Mouse (Mus musculus) midbrain, embryonic 10.5 days (tissue): ENCODE results near the gene Stil. TPM values are rescaled to one million over a fixed set of nuclear protein-coding genes. Genes with fewer than 3 reads are reported as not detected.

Source experiments
- DNase-seq: peaks from one replicate; pipeline ENCODE4 v3.0.0-alpha.2; 2017; ENCODE audit warnings: low spot score
- H3K27ac ChIP-seq: fragments of 300-500 bp; sonication (generic); replicated peaks from 2 replicates; pipeline ENCODE4 v1.5.1; 2016; ENCODE audit warnings: mild to moderate bottlenecking
- H3K27me3 ChIP-seq: fragments of 300-500 bp; sonication (generic); 2 replicates; pipeline ENCODE4 v1.6.1; 2016; ENCODE audit warnings: low read depth, mild to moderate bottlenecking; ENCODE audit not compliant: poor library complexity, severe bottlenecking
- H3K36me3 ChIP-seq: fragments of 300-500 bp; sonication (generic); 2 replicates; pipeline ENCODE4 v1.6.1; 2016; ENCODE audit warnings: mild to moderate bottlenecking, moderate library complexity
- H3K4me1 ChIP-seq: fragments of 300-500 bp; sonication (generic); 2 replicates; pipeline ENCODE4 v1.6.1; 2016
- H3K4me3 ChIP-seq: fragments of 300-500 bp; sonication (generic); 2 replicates; pipeline ENCODE4 v1.5.1; 2016; ENCODE audit warnings: mild to moderate bottlenecking, moderate library complexity
- H3K9me3 ChIP-seq: fragments of 300-500 bp; sonication (generic); replicated peaks from 2 replicates; pipeline ENCODE4 v1.6.1; 2016; ENCODE audit warnings: mild to moderate bottlenecking
- WGBS: fragments of 180-500 bp; shearing (Covaris S2); methylation state at CpG from one replicate; pipeline ENCODE4 v1.1.7; 2016; 5-methylcytosine and 5-hydroxymethylcytosine counted together
- polyA plus RNA-seq: library from polyadenylated mRNA; unstranded; fragments of >200 nt; fragmentation: Nextera tagmentation; extraction: Ambion mirVana; gene quantifications from 2 replicates; pipeline ENCODE4 v1.2.1, GENCODE M21; 2016

The Stil gene
- polyA plus RNA-seq, 1 experiment from 2014 or later: 19.0 TPM

DNA sequence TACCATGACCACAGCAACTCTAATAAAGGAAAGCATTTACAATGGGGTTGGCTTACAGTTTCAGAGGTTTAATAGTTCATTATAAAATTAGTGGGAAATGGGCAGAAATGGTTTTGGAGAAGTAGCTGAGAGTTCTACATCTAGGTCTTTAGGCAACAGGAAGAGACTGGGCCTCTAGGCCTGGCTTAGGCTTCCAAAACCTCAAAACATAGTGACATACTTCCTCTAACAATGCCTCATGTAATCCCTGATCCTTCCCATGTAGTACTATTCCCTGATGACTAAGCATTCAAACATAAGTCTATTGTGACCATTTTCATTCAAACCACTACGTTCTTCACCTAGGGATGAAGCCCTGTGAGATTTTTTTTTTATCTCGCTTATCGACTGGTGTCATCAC, 5.7 kb upstream of the Stil start:
- Histone ChIP-seq H3K4me1 (0 out of 2 replicates have a peak, but pooled peaks cover 2% of the 10 kb centered on the region), H3K27ac (no peak overlapping the region), H3K36me3 (no peaks in the 10 kb centered on the region), H3K4me3 (no peak overlapping the region), H3K27me3 (0 out of 2 replicates have a peak, but pooled peaks cover 6% of the 10 kb centered on the region), H3K9me3 (no peaks in the 10 kb centered on the region)
- WGBS: 90% methylated on average over 3 of the region's 3 CpGs
- no peak for DNase-seq

DNA sequence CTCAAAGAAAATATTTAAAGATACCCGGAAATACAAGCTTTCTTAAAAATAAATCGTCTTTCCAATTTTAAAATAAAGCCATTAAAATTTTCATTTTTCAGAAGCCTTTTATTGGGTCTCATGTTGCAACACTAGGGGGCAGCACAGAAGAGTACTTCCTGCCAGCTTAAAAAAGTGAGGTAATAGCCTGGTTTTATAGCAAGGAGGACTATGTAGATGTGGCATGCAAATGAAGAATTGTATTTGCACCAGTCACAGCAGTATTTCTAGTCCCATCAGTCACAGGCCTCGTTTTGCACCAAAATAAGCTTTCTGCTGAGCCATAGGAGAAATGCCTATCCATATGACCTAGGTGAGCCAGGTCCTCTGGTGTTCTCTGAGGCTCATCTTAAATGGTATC, 2.9 kb upstream of the Stil start:
- no peak for DNase-seq
- H3K4me3 ChIP-seq: no peak overlapping the region
- H3K36me3 ChIP-seq: no peaks in the 10 kb centered on the region
- peaks cover 22% of the 10 kb centered on the region for H3K4me1 ChIP-seq
- H3K9me3 ChIP-seq: no peaks in the 10 kb centered on the region
- WGBS: 52% methylated on average over 3 of the region's 3 CpGs
- 0 out of 2 replicates have a peak, but pooled peaks cover 6% of the 10 kb centered on the region for H3K27me3 ChIP-seq
- H3K27ac ChIP-seq: no peak overlapping the region

DNA sequence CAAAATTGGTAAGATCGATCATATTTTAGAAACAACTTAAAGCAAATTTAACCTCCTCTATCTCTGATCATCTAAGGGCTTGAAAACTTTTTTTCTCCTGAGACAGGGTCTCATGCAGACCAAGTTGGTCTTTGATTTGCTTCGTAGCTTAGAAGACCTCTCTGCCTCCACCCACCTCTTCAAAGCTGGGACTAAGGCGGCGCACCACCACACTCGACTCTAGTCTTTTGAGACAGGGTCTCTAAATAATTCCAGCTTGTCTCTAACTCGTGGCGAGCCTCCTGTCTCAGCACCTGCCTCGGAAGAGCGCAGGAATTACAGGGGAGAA, 550 bp upstream of the Stil start:
- 9% methylated on average over 9 of the region's 9 CpGs for WGBS

DNA sequence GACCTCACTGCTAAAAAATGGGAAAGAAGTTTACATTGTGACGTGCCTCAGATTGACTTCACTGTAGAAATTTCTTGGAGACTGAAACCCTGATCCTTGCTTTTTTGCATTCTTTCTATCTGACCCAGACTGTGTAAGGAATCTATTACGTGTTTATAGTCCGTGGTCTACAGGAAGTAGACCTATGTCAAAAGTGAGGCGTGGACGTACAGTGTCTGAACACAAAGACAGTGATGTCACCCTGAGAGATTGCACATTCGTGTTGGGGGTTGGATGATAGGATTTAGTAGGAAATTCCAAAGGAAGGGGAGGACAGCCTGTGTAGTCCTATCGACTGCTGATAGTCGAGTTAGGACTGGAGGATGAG, 453 bp downstream of the Stil start:
- H3K36me3 ChIP-seq: peaks cover 30% of the 10 kb centered on the region
- H3K27ac ChIP-seq: peak overlapping the region; percentile 94
- no peaks in the 10 kb centered on the region for H3K9me3 ChIP-seq
- DNase-seq: no peak
- H3K27me3 ChIP-seq: no peaks in the 10 kb centered on the region
- peaks cover 25% of the 10 kb centered on the region for H3K4me1 ChIP-seq
- H3K4me3 ChIP-seq: peak overlapping the region; percentile 85
- WGBS: 3% methylated on average over 8 of the region's 8 CpGs

More for the DNA sequence above, 550 bp upstream of the Stil start:
- H3K36me3 ChIP-seq: peaks cover 20% of the 10 kb centered on the region
- H3K4me3 ChIP-seq: peak overlapping the region; percentile 85
- H3K4me1 ChIP-seq: peaks cover 25% of the 10 kb centered on the region
- H3K27me3 ChIP-seq: no peaks in the 10 kb centered on the region
- H3K27ac ChIP-seq: peak overlapping the region; percentile 94
- no peaks in the 10 kb centered on the region for H3K9me3 ChIP-seq
- no peak for DNase-seq

DNA sequence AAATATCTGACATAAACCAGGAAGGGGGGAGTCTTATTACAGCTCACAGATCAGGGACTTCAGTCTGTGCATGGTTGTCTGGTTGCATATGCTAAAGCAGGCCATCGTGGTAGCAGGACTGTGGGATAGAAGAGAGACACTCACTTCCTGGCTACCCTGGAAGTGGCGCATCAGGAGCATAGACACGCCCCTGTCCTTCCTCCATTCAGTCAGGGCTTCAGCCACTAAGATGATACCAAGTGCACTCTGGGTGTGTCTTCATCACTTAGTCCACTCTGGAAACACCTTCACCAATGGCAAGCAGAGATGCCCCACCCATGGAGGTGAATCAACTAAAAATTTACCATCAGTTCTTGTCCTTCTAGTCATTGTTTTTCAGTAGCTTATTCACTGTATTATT, 14.3 kb downstream of the Stil start:
- peaks cover 98% of the 10 kb centered on the region for H3K36me3 ChIP-seq
- WGBS: 93% methylated on average over 3 of the region's 3 CpGs

DNA sequence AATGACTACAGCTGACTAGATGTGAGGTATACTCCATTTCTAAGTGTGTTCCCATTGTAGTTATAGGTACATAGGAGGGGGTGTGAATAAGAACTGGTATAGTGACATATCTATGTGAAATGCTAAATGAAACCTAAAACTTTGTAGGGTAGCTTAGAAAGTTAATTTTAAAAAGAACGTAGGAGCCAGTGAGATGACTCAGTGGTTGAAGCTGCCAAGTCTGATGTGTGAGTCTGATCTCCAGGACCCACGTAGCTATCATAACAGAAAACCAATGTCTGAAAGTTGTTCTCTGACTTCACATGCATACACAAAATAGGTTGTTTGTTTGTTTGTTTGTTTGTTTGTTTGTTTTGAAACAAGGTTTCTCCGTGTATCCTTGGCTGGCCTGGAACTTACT, 20.0 kb downstream of the Stil start:
- Histone ChIP-seq H3K36me3 (peaks cover 96% of the 10 kb centered on the region), H3K27ac (no peak overlapping the region), H3K4me3 (no peak overlapping the region), H3K4me1 (no peaks in the 10 kb centered on the region), H3K27me3 (no peaks in the 10 kb centered on the region), H3K9me3 (no peaks in the 10 kb centered on the region)
- no peak for DNase-seq
- WGBS: 93% methylated on average over 3 of the region's 3 CpGs

More for the DNA sequence above, 14.3 kb downstream of the Stil start:
- DNase-seq: no peak
- Histone ChIP-seq H3K27me3 (no peaks in the 10 kb centered on the region), H3K4me1 (no peaks in the 10 kb centered on the region), H3K4me3 (no peak overlapping the region), H3K27ac (no peak overlapping the region), H3K9me3 (no peaks in the 10 kb centered on the region)

DNA sequence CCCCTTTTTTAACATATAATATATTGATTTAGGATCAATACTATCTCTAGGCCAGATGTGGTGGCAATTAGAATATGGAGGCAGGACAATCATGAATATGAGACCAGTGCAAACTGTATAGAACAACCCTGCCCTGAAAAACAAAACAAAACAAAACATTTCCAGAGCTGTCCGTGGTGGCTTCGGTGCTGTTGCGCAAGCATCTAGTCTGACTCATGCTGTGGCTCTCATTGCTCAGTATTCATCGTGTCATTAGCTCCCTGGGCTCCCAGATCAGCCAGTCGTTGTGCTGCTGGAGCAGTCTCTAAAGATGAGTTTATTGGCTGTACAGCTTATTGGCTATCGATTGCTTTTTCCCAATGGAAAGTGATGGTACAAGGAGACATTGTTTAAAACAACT, 35.1 kb downstream of the Stil start:
- 83% methylated on average over 6 of the region's 6 CpGs for WGBS
- DNase-seq: no peak

DNA sequence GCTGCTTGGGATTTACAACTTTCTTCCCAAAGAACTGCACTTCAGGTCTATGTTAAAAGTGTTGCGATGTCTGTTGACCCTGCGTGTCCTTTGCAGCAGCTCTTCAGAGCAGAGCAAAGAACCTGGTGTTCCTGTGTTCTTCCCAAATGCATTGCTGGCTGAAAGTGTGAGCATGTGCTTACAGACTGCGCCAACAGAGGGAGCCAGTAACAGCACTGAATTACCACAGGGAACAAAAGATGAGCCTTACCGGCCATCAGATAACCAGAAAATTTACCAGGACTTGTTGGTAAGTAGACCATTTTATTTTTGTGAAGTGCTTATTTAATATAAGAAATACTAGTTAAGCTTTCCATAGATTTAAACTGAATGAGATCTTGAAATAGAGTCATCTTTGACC, 38.3 kb downstream of the Stil start:
- DNase-seq: peak; percentile 54
- no peak overlapping the region for H3K4me3 ChIP-seq
- H3K9me3 ChIP-seq: no peaks in the 10 kb centered on the region
- no peaks in the 10 kb centered on the region for H3K27me3 ChIP-seq
- H3K4me1 ChIP-seq: no peaks in the 10 kb centered on the region
- 38% methylated on average over 4 of the region's 4 CpGs for WGBS
- peaks cover 84% of the 10 kb centered on the region for H3K36me3 ChIP-seq
- no peak overlapping the region for H3K27ac ChIP-seq

More for the DNA sequence above, 35.1 kb downstream of the Stil start:
- Histone ChIP-seq H3K27me3 (no peaks in the 10 kb centered on the region), H3K36me3 (peaks cover 85% of the 10 kb centered on the region), H3K4me1 (no peaks in the 10 kb centered on the region), H3K9me3 (no peaks in the 10 kb centered on the region), H3K27ac (no peak overlapping the region), H3K4me3 (no peak overlapping the region)

DNA sequence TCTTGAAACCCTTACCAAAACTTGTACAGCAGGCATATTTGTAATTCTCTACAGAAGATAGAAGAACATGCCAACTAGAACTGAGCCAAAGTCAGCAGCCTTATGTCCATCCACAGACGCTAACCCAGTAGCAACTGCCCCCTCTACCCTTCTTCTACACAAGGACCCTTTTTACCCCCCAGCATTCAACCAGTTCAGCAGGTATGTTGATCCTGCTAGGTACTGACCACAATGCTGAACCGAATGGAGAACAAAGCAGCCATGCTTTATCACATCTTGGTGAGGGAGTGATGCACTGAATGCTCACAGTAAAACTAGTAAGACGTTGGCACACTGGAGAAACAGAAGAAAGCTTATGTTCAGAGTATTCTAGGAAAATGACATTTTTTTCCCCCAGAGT, 45.7 kb downstream of the Stil start:
- Histone ChIP-seq H3K27me3 (peaks cover 32% of the 10 kb centered on the region), H3K4me1 (no peaks in the 10 kb centered on the region), H3K4me3 (no peak overlapping the region), H3K36me3 (peaks cover 32% of the 10 kb centered on the region), H3K27ac (no peak overlapping the region), H3K9me3 (no peaks in the 10 kb centered on the region)
- 79% methylated on average over 3 of the region's 3 CpGs for WGBS
- DNase-seq: no peak

DNA sequence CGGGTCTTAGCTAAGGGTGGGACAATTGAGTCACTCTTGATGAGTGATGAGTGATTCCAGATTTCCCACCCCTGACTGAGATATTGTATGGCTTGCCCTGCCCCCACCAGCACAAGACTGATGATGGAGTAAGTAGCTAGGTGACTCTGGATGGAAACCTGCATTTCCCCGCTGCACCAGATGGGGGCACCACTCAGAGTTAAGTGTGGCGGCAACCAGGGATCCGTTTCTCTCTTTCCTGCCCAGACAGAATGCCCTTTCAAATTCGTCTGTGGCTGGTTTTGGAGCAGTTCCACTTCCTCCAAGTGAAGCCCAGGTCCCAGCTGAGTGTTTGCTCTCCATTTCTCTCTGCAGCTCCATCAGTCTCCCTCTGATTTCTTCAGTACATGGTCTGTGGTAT, 47.8 kb downstream of the Stil start:
- H3K27me3 ChIP-seq: peaks cover 53% of the 10 kb centered on the region
- H3K4me1 ChIP-seq: peaks cover 5% of the 10 kb centered on the region
- peak; percentile 67 for DNase-seq
- H3K4me3 ChIP-seq: no peak overlapping the region
- 5% methylated on average over 5 of the region's 5 CpGs for WGBS
- no peaks in the 10 kb centered on the region for H3K9me3 ChIP-seq
- no peak overlapping the region for H3K27ac ChIP-seq
- H3K36me3 ChIP-seq: peaks cover 11% of the 10 kb centered on the region

DNA sequence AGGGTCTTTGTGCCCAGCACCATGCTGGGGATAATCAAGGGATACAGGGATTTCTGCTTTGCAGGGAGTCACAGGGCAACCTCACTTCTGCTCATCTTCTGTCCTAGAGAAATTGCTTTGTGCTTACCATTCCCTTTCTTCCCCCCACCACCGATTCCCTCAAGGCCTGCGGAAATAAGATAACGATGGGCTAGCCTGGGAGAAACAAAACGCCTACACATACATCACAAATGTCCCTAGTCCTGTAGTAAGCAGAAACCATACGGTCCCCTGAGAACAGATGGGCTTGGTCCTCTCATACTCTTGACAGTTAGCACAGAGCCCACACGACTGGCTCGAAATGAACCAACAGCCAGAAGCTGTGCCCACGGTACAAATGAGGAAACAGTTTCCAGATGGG, 48.2 kb downstream of the Stil start:
- peaks cover 8% of the 10 kb centered on the region for H3K4me1 ChIP-seq
- no peak for DNase-seq
- H3K27ac ChIP-seq: no peak overlapping the region
- 72% methylated on average over 8 of the region's 8 CpGs for WGBS
- H3K4me3 ChIP-seq: no peak overlapping the region
- H3K27me3 ChIP-seq: peaks cover 57% of the 10 kb centered on the region
- no peaks in the 10 kb centered on the region for H3K9me3 ChIP-seq
- H3K36me3 ChIP-seq: peaks cover 6% of the 10 kb centered on the region

DNA sequence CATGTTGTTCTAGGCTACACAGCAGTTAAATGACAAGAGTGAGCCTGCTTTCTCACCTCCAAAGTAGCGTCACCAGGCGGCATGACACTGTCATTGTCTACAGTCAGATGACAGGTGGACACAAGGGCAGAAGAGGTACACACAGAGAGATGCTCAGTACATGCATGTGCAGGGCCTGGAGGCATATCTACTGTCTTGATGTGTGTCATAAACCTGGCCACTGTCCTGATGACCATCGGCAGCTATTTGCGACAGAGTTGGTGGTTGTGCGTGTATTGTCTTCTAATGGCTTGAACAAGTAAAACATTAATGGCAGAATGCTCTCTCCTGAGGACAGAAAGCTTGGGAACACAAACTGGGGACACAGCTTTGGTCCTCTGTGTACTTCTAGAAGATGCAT, 51.3 kb downstream of the Stil start:
- no peak for DNase-seq
- H3K27ac ChIP-seq: no peak overlapping the region
- H3K9me3 ChIP-seq: no peaks in the 10 kb centered on the region
- 76% methylated on average over 5 of the region's 5 CpGs for whole genome bisulfite sequencing
- H3K4me1 ChIP-seq: peaks cover 11% of the 10 kb centered on the region
- H3K27me3 ChIP-seq: peaks cover 88% of the 10 kb centered on the region
- H3K36me3 ChIP-seq: no peaks in the 10 kb centered on the region
- no peak overlapping the region for H3K4me3 ChIP-seq

DNA sequence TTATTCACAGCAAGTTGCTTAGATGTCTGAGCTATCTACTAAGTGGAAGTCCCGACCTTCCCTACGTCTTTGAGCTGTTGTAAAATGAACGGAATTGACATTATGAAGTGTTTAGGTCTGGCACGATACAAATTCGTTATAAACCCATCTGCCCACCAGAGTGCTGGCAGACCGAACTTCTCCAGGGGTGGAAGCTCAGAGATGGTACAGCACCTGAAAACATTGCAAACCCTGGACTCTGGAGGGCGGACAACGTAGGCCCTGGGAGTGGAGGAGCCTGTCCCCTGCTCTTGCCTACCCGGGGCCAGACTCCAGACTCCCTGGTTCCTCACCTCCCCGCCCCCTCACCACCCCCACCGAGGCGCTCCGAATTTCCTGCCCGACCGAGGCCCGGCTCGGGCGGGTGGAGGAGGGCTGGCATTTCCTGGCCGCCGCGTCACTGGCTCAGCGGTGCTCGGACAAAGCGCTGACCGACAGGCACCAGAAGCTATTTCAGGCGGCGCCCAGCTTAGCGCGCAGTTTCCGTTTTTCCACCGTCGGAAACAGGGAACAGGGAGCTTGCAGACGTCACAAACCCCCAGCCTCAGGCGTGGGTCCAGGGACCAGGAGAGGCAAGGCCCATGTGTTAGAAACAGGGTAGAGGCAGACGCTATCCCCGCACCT, 52.5 kb downstream of the Stil start:
- Histone ChIP-seq H3K36me3 (no peaks in the 10 kb centered on the region), H3K4me3 (peak overlapping the region; percentile 43), H3K4me1 (peaks cover 23% of the 10 kb centered on the region), H3K9me3 (no peaks in the 10 kb centered on the region), H3K27me3 (peaks cover 100% of the 10 kb centered on the region), H3K27ac (peak overlapping the region; percentile 38)
- DNase-seq: peak; percentile 71
- under 1% methylated on average over 36 of the region's 36 CpGs for WGBS

DNA sequence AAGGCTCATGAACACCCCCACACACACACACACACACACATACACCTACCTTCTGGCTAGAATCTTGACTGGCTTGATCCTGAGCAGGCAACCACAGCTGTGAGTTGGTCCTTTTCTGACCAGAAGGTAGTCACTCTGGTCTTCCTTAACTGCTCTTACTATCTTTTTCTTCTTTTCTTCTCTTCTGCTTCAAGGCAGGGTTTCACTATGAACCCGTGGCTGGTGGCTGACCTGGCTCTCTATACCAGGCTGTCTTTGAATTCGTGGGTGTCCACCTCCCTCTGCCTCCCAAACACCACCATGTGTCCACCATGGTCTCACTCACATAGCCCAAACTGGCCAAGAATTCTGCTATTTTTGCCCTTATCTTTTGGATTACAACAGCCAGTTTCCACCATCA, 55.1 kb downstream of the Stil start:
- Histone ChIP-seq H3K27ac (no peak overlapping the region), H3K36me3 (no peaks in the 10 kb centered on the region), H3K9me3 (no peaks in the 10 kb centered on the region), H3K4me3 (no peak overlapping the region), H3K27me3 (peaks cover 100% of the 10 kb centered on the region), H3K4me1 (peaks cover 26% of the 10 kb centered on the region)
- WGBS: 2% methylated on average over 2 of the region's 2 CpGs
- peak; percentile 18 for DNase-seq
